ENCODE assay signal across 8 mouse cellular contexts in genomic region chr6:84209736-84210434, GRCm38 (mm10).
A peak's percentile ranks its signal among the peaks of the same experiment; 100 is the strongest.
DNase-seq lines count a peak whose midpoint lies in the region; ATAC-seq and TF ChIP-seq lines count a peak whose summit lies in the region.
"Had no signal": no experiment of that assay in that cellular context is flagged by ENCODE, and none has a peak within 500 bp of the region (broad histone marks: within the 10 kb centered on the region; RNA-seq: fewer than 3 reads in every experiment).

No protein-coding gene starts in this region.

- TF ChIP-seq CTCF in gastrocnemius, adult 2 months (IDR thresholded peaks at IDR 0.05) = no peak

- no peak overlapping the region for H3K9ac ChIP-seq in kidney, embryonic 16.5 days (replicated peaks; ENCODE audit: low read length)
- H3K9ac ChIP-seq in embryonic facial prominence, embryonic 11.5 days (replicated peaks; ENCODE audit: low read length) = peak overlapping the region; percentile 8; the same call in 1 of the 2 replicates
- no peak overlapping the region for H3K9ac ChIP-seq in limb, embryonic 11.5 days (ENCODE audit: low read length)

- 80% methylated on average over 13 of the region's 13 CpGs for WGBS in kidney, embryonic 16.5 days
- 59% methylated on average over 13 of the region's 13 CpGs for WGBS in embryonic facial prominence, embryonic 11.5 days
- WGBS in limb, embryonic 11.5 days = 50% methylated on average over 13 of the region's 13 CpGs

- no peaks in the 10 kb centered on the region for H3K27me3 ChIP-seq in kidney, embryonic 16.5 days (ENCODE audit: insufficient read depth, low read length)
- no peaks in the 10 kb centered on the region for H3K27me3 ChIP-seq in embryonic facial prominence, embryonic 11.5 days (ENCODE audit: control insufficient read depth, insufficient read depth, low read length)
- no peaks in the 10 kb centered on the region for H3K27me3 ChIP-seq in limb, embryonic 11.5 days (ENCODE audit: control insufficient read depth, insufficient read depth, low read length)

- 0 out of 2 replicates have a peak, but pooled peaks cover 3% of the 10 kb centered on the region for H3K36me3 ChIP-seq in kidney, embryonic 16.5 days (ENCODE audit: insufficient read depth, low read length)
- no peaks in the 10 kb centered on the region for H3K36me3 ChIP-seq in embryonic facial prominence, embryonic 11.5 days (replicated peaks; ENCODE audit: control insufficient read depth, insufficient read depth, low read depth, low read length)
- H3K36me3 ChIP-seq in limb, embryonic 11.5 days (ENCODE audit: control insufficient read depth, insufficient read depth, low read length) = no peaks in the 10 kb centered on the region

- no peaks in the 10 kb centered on the region for H3K9me3 ChIP-seq in kidney, embryonic 16.5 days (ENCODE audit: low read length)
- no peaks in the 10 kb centered on the region for H3K9me3 ChIP-seq in embryonic facial prominence, embryonic 11.5 days (replicated peaks; ENCODE audit: control insufficient read depth, low read length)
- H3K9me3 ChIP-seq in limb, embryonic 11.5 days (ENCODE audit: control insufficient read depth, low read length) = no peaks in the 10 kb centered on the region

- H3K4me3 ChIP-seq in kidney, embryonic 16.5 days (ENCODE audit: low read length) = no peak overlapping the region
- H3K4me3 ChIP-seq in embryonic facial prominence, embryonic 11.5 days (ENCODE audit: low read depth, low read length) = no peak overlapping the region
- H3K4me3 ChIP-seq in gastrocnemius, adult 2 months = no peak overlapping the region; the same call in 1 of the 2 replicates
- H3K4me3 ChIP-seq in limb, embryonic 11.5 days (ENCODE audit: low read depth, low read length) = no peak overlapping the region

- no peaks in the 10 kb centered on the region for H3K4me1 ChIP-seq in kidney, embryonic 16.5 days (ENCODE audit: insufficient read depth, low read length)
- no peaks in the 10 kb centered on the region for H3K4me1 ChIP-seq in embryonic facial prominence, embryonic 11.5 days (ENCODE audit: control insufficient read depth, insufficient read depth, low read length)
- H3K4me1 ChIP-seq in limb, embryonic 11.5 days (ENCODE audit: control insufficient read depth, insufficient read depth, low read length) = peaks cover 13% of the 10 kb centered on the region; the same call in 1 of the 2 replicates

- peak; percentile 56 for DNase-seq in kidney, postnatal 14 days
- DNase-seq in embryonic facial prominence, embryonic 11.5 days (ENCODE audit: low spot score) = peak; percentile 58
- peak; percentile 88 for DNase-seq in gastrocnemius, adult 2 months
- peak; percentile 55 for DNase-seq in limb, embryonic 11.5 days (ENCODE audit: low spot score)
- DNase-seq in kidney, adult 11 months = no peak
- DNase-seq: adrenal gland, adult 2 months had no signal

- H3K4me2 ChIP-seq in kidney, embryonic 16.5 days (replicated peaks; ENCODE audit: low read depth, low read length) = no peak overlapping the region
- H3K4me2 ChIP-seq in embryonic facial prominence, embryonic 11.5 days (ENCODE audit: low read depth, low read length) = no peak overlapping the region
- no peak overlapping the region for H3K4me2 ChIP-seq in limb, embryonic 11.5 days (ENCODE audit: low read depth, severe bottlenecking)

- intact Hi-C loops in gastrocnemius, adult 2 months (cut with DNase I) = loop anchor here (1.0 to 5.0 kb wide), 2 partner anchors 15 to 53 kb away; no protein-coding TSS in a partner anchor

- no peak overlapping the region for H3K27ac ChIP-seq in kidney, embryonic 16.5 days (ENCODE audit: low read length)
- no peak overlapping the region for H3K27ac ChIP-seq in embryonic facial prominence, embryonic 11.5 days (replicated peaks; ENCODE audit: low read depth, low read length)
- peak overlapping the region; percentile 88 for H3K27ac ChIP-seq in gastrocnemius, adult 2 months
- peak overlapping the region; percentile 79 for H3K27ac ChIP-seq in limb, embryonic 11.5 days (replicated peaks; ENCODE audit: low read depth, low read length)

- no peak for ATAC-seq in kidney, embryonic 16.5 days (ENCODE audit: low FRiP score, low TSS enrichment)
- ATAC-seq in embryonic facial prominence, embryonic 11.5 days (replicated peaks; ENCODE audit: insufficient number of reproducible peaks, low FRiP score, low TSS enrichment, low read depth) = 0 out of 2 replicates have a peak, but pooled peaks have one; percentile 49
- peak; percentile 23; the same call in 1 of the 2 replicates for ATAC-seq in limb, embryonic 11.5 days (ENCODE audit: insufficient number of reproducible peaks, low FRiP score, low TSS enrichment, low read depth)
- no peak for ATAC-seq in megakaryocyte, adult 5-6 weeks (ENCODE audit: poor library complexity, severe bottlenecking)

Comparison
In these comparisons a context has a peak if more than half of its experiments do, and no peak if none do; other contexts are left out.
1. ATAC-seq: peak in embryonic facial prominence, embryonic 11.5 days (single experiment) and limb, embryonic 11.5 days (single experiment); none in kidney, embryonic 16.5 days (single experiment) and megakaryocyte, adult 5-6 weeks (single experiment).
2. H3K27ac ChIP-seq: peak in gastrocnemius, adult 2 months (single experiment) and limb, embryonic 11.5 days (single experiment); none in kidney, embryonic 16.5 days (single experiment) and embryonic facial prominence, embryonic 11.5 days (single experiment).